Mouse (Mus musculus) ES-Bruce4 (cell line): Measurements from ENCODE around the gene Cacna2d2. TPM values are rescaled to one million over a fixed set of nuclear protein-coding genes. Genes with fewer than 3 reads are reported as not detected.

Experiments
- H3K27ac ChIP-seq: 2 replicates; pipeline ENCODE4 v1.5.1; 2012; ENCODE audit warnings: low read length, inconsistent platforms; ENCODE audit not compliant: insufficient read depth
- H3K27me3 ChIP-seq: 2 replicates; pipeline ENCODE4 v1.6.1; 2012; ENCODE audit warnings: mild to moderate bottlenecking, low read length, inconsistent platforms; ENCODE audit not compliant: control insufficient read depth, poor library complexity, insufficient read depth, severe bottlenecking
- H3K36me3 ChIP-seq: 2 replicates; pipeline ENCODE4 v1.6.1; 2012; ENCODE audit warnings: inconsistent platforms, mild to moderate bottlenecking, low read length, moderate library complexity; ENCODE audit not compliant: control insufficient read depth, poor library complexity, insufficient read depth, severe bottlenecking
- H3K4me1 ChIP-seq: one replicate; pipeline ENCODE4 v1.8.1; 2011; ENCODE audit warnings: low read length; ENCODE audit not compliant: control insufficient read depth, insufficient read depth
- H3K4me3 ChIP-seq: 2 replicates; pipeline ENCODE4 v1.5.1; 2011; ENCODE audit warnings: low read depth, mild to moderate bottlenecking, low read length
- H3K9ac ChIP-seq: 2 replicates; pipeline ENCODE4 v1.6.1; 2012; ENCODE audit warnings: low read depth, mild to moderate bottlenecking, inconsistent platforms; ENCODE audit not compliant: poor library complexity, severe bottlenecking
- H3K9me3 ChIP-seq: replicated peaks from 2 replicates; pipeline ENCODE4 v1.6.1; 2012; ENCODE audit warnings: mild to moderate bottlenecking, low read length, inconsistent platforms; ENCODE audit not compliant: control insufficient read depth, poor library complexity, insufficient read depth, severe bottlenecking
- CTCF ChIP-seq: IDR thresholded peaks from one replicate; pipeline ENCODE4 v1.8.1; 2011; ENCODE audit warnings: low read depth, low read length
- EP300 ChIP-seq: IDR thresholded peaks from 2 replicates; pipeline ENCODE4 v1.6.1; 2011; ENCODE audit warnings: low read depth, low read length; ENCODE audit not compliant: insufficient read depth
- POLR2A ChIP-seq: IDR thresholded peaks from one replicate; pipeline ENCODE4 v1.8.1; 2011; ENCODE audit warnings: low read length; ENCODE audit not compliant: insufficient read depth
- polyA plus RNA-seq: library from polyadenylated mRNA; stranded (reverse); fragments of >200 nt; gene quantifications from 2 replicates; pipeline ENCODE4 v1.2.4, GENCODE M21; 2011; ENCODE audit warnings: low read depth; ENCODE audit not compliant: missing spikeins, insufficient read depth, insufficient read length

Gene Cacna2d2
- polyA plus RNA-seq, 1 experiment, result 3.2 TPM

GRCm38 (mm10) chr9:107417106-107417505, 17.7 kb downstream of the Cacna2d2 start:
- no peak overlapping the region for H3K4me3 ChIP-seq
- TF ChIP-seq EP300 (no peak), CTCF (no peak), POLR2A (no peak)
- no peak overlapping the region for H3K27ac ChIP-seq

GRCm38 (mm10) chr9:107419491-107420244, 20.3 kb downstream of the Cacna2d2 start:
- no peak for TF ChIP-seq CTCF
- no peak for TF ChIP-seq EP300
- TF ChIP-seq POLR2A, result no peak

More at GRCm38 (mm10) chr9:107417106-107417505, 17.7 kb downstream of the Cacna2d2 start:
- Histone ChIP-seq H3K9ac (no peak overlapping the region), H3K27me3 (no peaks in the 10 kb centered on the region), H3K4me1 (no peaks in the 10 kb centered on the region), H3K36me3 (no peaks in the 10 kb centered on the region), H3K9me3 (no peaks in the 10 kb centered on the region)

GRCm38 (mm10) chr9:107420898-107421297, 21.5 kb downstream of the Cacna2d2 start:
- Histone ChIP-seq H3K4me1 (no peaks in the 10 kb centered on the region), H3K9ac (no peak overlapping the region), H3K27ac (no peak overlapping the region), H3K36me3 (no peaks in the 10 kb centered on the region), H3K27me3 (no peaks in the 10 kb centered on the region), H3K4me3 (no peak overlapping the region), H3K9me3 (no peaks in the 10 kb centered on the region)
- TF ChIP-seq EP300 (no peak), CTCF (no peak), POLR2A (no peak)

More at GRCm38 (mm10) chr9:107419491-107420244, 20.3 kb downstream of the Cacna2d2 start:
- Histone ChIP-seq H3K9me3 (no peaks in the 10 kb centered on the region), H3K27me3 (no peaks in the 10 kb centered on the region), H3K4me3 (no peak overlapping the region), H3K36me3 (no peaks in the 10 kb centered on the region), H3K27ac (no peak overlapping the region), H3K9ac (no peak overlapping the region), H3K4me1 (no peaks in the 10 kb centered on the region)

GRCm38 (mm10) chr9:107422878-107423277, 23.5 kb downstream of the Cacna2d2 start:
- H3K4me3 ChIP-seq, result no peak overlapping the region
- H3K36me3 ChIP-seq, result no peaks in the 10 kb centered on the region
- TF ChIP-seq EP300 (no peak), POLR2A (no peak), CTCF (no peak)
- H3K27ac ChIP-seq, result no peak overlapping the region
- H3K27me3 ChIP-seq, result no peaks in the 10 kb centered on the region
- no peak overlapping the region for H3K9ac ChIP-seq
- no peaks in the 10 kb centered on the region for H3K4me1 ChIP-seq
- H3K9me3 ChIP-seq, result no peaks in the 10 kb centered on the region

- H3K4me3 ChIP-seq, result no peak overlapping the region
These were observed 25.2 kb downstream of the Cacna2d2 start for GRCm38 (mm10) chr9:107424485-107425175.

GRCm38 (mm10) chr9:107427876-107428275, 28.5 kb downstream of the Cacna2d2 start:
- Histone ChIP-seq H3K9ac (no peak overlapping the region), H3K4me3 (no peak overlapping the region), H3K27me3 (no peaks in the 10 kb centered on the region), H3K9me3 (no peaks in the 10 kb centered on the region), H3K27ac (no peak overlapping the region), H3K36me3 (no peaks in the 10 kb centered on the region), H3K4me1 (no peaks in the 10 kb centered on the region)
- TF ChIP-seq POLR2A, result no peak
- no peak for TF ChIP-seq EP300
- no peak for TF ChIP-seq CTCF

More at GRCm38 (mm10) chr9:107424485-107425175, 25.2 kb downstream of the Cacna2d2 start:
- no peaks in the 10 kb centered on the region for H3K9me3 ChIP-seq
- H3K27ac ChIP-seq, result no peak overlapping the region
- H3K9ac ChIP-seq, result no peak overlapping the region
- H3K4me1 ChIP-seq, result no peaks in the 10 kb centered on the region
- no peaks in the 10 kb centered on the region for H3K27me3 ChIP-seq
- H3K36me3 ChIP-seq, result no peaks in the 10 kb centered on the region
- TF ChIP-seq CTCF (no peak), EP300 (no peak), POLR2A (no peak)
